ENCODE assay signal across 10 mouse cellular contexts in the genomic region with DNA sequence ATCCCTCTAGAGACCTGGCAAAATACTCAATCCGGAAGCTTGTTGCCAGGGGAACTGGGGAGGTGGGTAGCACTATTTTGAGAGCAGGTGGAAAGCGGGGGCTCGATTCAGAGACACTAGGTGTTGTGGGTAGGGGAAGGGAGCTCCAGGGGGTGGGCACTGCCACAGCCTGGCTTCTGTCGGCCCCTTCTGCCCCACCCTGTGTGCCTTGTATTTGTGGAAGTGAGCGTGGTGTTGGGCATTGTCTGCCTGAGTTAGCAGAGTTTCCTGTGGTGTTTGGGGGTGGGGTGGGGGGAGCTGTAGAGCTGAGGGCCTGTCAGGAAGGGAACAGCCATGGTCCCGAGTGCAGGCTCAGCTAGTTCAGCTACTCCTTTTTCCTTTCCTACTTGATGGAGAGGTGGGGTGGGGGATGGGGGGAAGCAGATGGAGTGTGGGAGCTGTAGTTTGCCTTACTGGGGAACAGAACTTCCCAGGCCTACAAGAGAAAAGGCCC. TPM values are rescaled to one million over a fixed set of nuclear protein-coding genes. Genes with fewer than 3 reads are reported as not detected.
DNase-seq lines count a peak whose midpoint lies in the region; ATAC-seq and TF ChIP-seq lines count a peak whose summit lies in the region.
"Had no signal": no experiment of that assay in that cellular context is flagged by ENCODE, and none has a peak within 500 bp of the region (broad histone marks: within the 10 kb centered on the region; RNA-seq: fewer than 3 reads in every experiment).

No protein-coding gene starts in this region.

- H3K9me3 ChIP-seq in forebrain, postnatal 0 days (ENCODE audit: low read length), result no peaks in the 10 kb centered on the region

- intact Hi-C loops in left cerebral cortex, postnatal 36 days (cut with DNase I), result loop anchor here (1.0 kb wide), 1 partner anchor 9 kb away; no protein-coding TSS in a partner anchor

- ATAC-seq in forebrain, postnatal 0 days, result no peak

- H3K9ac ChIP-seq in forebrain, postnatal 0 days, result no peak overlapping the region

- peak; percentile 71 to 83 for DNase-seq in left cerebral cortex, adult 18-20 months (ENCODE audit: low spot score in 2 of 2)
- no peak for DNase-seq in left cerebral cortex, adult 11 months (ENCODE audit: low spot score)
- DNase-seq in heart, adult 8-10 months (ENCODE audit: low spot score), result peak; percentile 58
- DNase-seq in left cerebral cortex, postnatal 36 days (ENCODE audit: low spot score in 2 of 2), result peak; percentile 73 to 76
- DNase-seq in right cerebral cortex, postnatal 36 days (ENCODE audit: low spot score in 2 of 2), result peak; percentile 67 to 80
- no peak for DNase-seq in thymus, postnatal 25 days
- DNase-seq in urinary bladder, postnatal 14 days (ENCODE audit: low spot score), result no peak
- no peak for DNase-seq in forebrain, postnatal 0 days

- no peaks in the 10 kb centered on the region for H3K27me3 ChIP-seq in forebrain, postnatal 0 days (ENCODE audit: insufficient read depth, low read length)

- WGBS in forebrain, postnatal 0 days, result 56% methylated on average over 6 of the region's 6 CpGs

- no peak overlapping the region for H3K4me2 ChIP-seq in forebrain, postnatal 0 days (ENCODE audit: low read depth)

- peaks cover 69% of the 10 kb centered on the region for H3K36me3 ChIP-seq in forebrain, postnatal 0 days (ENCODE audit: insufficient read depth)

- no peak for TF ChIP-seq CTCF in forebrain, postnatal 0 days (IDR thresholded peaks at IDR 0.05; ENCODE audit: low read depth)

- no peaks in the 10 kb centered on the region for H3K4me1 ChIP-seq in forebrain, postnatal 0 days (ENCODE audit: insufficient read depth)

- H3K27ac ChIP-seq in forebrain, postnatal 0 days (ENCODE audit: low read depth, low read length), result no peak overlapping the region; the same call in 1 of the 2 replicates

- H3K4me3 ChIP-seq in forebrain, postnatal 0 days (ENCODE audit: low read depth, low read length), result no peak overlapping the region

RNA-seq across cellular contexts. Expression of a gene that starts 22.0 kb away (rescaled TPM):
- not detected for total RNA-seq in left cerebral cortex, adult 18-20 months (2021)
- total RNA-seq in heart, adult 8-10 months (2022), result under 1 TPM in 1 of 4 experiments, not detected in 3; 0.23 TPM
- not detected for total RNA-seq in left cerebral cortex, postnatal 36 days (2021)
- total RNA-seq in forebrain, postnatal 0 days (2014; rRNA removed), result not detected in 2 replicates
- not detected in 2 replicates for polyA plus RNA-seq in forebrain, postnatal 0 days (2015; fragmentation: Nextera tagmentation; extraction: Ambion mirVana)
- total RNA-seq: layer of hippocampus, postnatal 10 days had no signal
- polyA plus RNA-seq: stomach, embryonic 14.5 days had no signal

RNA-seq across cellular contexts. Expression of a gene that starts 25.1 kb away (rescaled TPM):
- total RNA-seq in left cerebral cortex, adult 18-20 months (2021), result 100 to 1,000 TPM; 219 to 239 TPM
- 10 to 100 TPM; 38.8 to 45.9 (median 41.4) TPM for total RNA-seq in heart, adult 8-10 months (2022)
- 100 to 1,000 TPM; 250 to 281 TPM for total RNA-seq in left cerebral cortex, postnatal 36 days (2021)
- total RNA-seq in forebrain, postnatal 0 days (2014; rRNA removed), result 78.8 and 82.2 TPM in 2 replicates
- 37.1 and 66.7 TPM in 2 replicates for polyA plus RNA-seq in forebrain, postnatal 0 days (2015; fragmentation: Nextera tagmentation; extraction: Ambion mirVana)

RNA-seq across cellular contexts. Expression of a gene that starts 54.7 kb away (rescaled TPM):
- total RNA-seq in left cerebral cortex, adult 18-20 months (2021), result 10 to 100 TPM; 56.8 to 57.8 TPM
- 10 to 100 TPM; 26.3 to 31.5 (median 27.8) TPM for total RNA-seq in heart, adult 8-10 months (2022)
- 10 to 100 TPM; 42.4 to 63.2 TPM for total RNA-seq in left cerebral cortex, postnatal 36 days (2021)
- 80.4 and 93.3 TPM in 2 replicates for total RNA-seq in forebrain, postnatal 0 days (2014; rRNA removed)
- 45.9 and 55.1 TPM in 2 replicates for polyA plus RNA-seq in forebrain, postnatal 0 days (2015; fragmentation: Nextera tagmentation; extraction: Ambion mirVana)

RNA-seq across cellular contexts. Expression of a gene that starts 55.2 kb away (rescaled TPM):
- 10 to 100 TPM; 87.6 to 89.5 TPM for total RNA-seq in left cerebral cortex, adult 18-20 months (2021)
- total RNA-seq in heart, adult 8-10 months (2022), result 10 to 100 TPM; 60.4 to 67.0 (median 64.4) TPM
- total RNA-seq in left cerebral cortex, postnatal 36 days (2021), result 10 to 100 TPM; 90.4 to 94.5 TPM
- total RNA-seq in forebrain, postnatal 0 days (2014; rRNA removed), result 170 and 254 TPM in 2 replicates
- polyA plus RNA-seq in forebrain, postnatal 0 days (2015; fragmentation: Nextera tagmentation; extraction: Ambion mirVana), result 204 and 233 TPM in 2 replicates

Comparison
In these comparisons a context has a peak if more than half of its experiments do, and no peak if none do; other contexts are left out.
1. DNase-seq: peak in left cerebral cortex, adult 18-20 months (2 of 2), heart, adult 8-10 months (single experiment), left cerebral cortex, postnatal 36 days (2 of 2) and right cerebral cortex, postnatal 36 days (2 of 2); none in left cerebral cortex, adult 11 months (single experiment), thymus, postnatal 25 days (single experiment), urinary bladder, postnatal 14 days (single experiment) and forebrain, postnatal 0 days (single experiment).